Mouse (Mus musculus) activated CD4-positive, CD25-positive, alpha-beta regulatory T cell, adult 4 months (primary cell): ENCODE measurements around the gene Ssbp3. TPM values are rescaled to one million over a fixed set of nuclear protein-coding genes. Genes with fewer than 3 reads are reported as not detected.

ENCODE experiments used
- ATAC-seq: one replicate; pipeline ENCODE4 v1.8.0; 2017
- polyA plus RNA-seq, 2 experiments: library from polyadenylated mRNA; unstranded; fragments of 100-300 nt; shearing (Covaris generic); gene quantifications; one replicate each; pipeline ENCODE4 v1.2.1; 2017

Gene Ssbp3
- polyA plus RNA-seq: 10 to 100 TPM; 42.9 to 48.0 TPM

DNA sequence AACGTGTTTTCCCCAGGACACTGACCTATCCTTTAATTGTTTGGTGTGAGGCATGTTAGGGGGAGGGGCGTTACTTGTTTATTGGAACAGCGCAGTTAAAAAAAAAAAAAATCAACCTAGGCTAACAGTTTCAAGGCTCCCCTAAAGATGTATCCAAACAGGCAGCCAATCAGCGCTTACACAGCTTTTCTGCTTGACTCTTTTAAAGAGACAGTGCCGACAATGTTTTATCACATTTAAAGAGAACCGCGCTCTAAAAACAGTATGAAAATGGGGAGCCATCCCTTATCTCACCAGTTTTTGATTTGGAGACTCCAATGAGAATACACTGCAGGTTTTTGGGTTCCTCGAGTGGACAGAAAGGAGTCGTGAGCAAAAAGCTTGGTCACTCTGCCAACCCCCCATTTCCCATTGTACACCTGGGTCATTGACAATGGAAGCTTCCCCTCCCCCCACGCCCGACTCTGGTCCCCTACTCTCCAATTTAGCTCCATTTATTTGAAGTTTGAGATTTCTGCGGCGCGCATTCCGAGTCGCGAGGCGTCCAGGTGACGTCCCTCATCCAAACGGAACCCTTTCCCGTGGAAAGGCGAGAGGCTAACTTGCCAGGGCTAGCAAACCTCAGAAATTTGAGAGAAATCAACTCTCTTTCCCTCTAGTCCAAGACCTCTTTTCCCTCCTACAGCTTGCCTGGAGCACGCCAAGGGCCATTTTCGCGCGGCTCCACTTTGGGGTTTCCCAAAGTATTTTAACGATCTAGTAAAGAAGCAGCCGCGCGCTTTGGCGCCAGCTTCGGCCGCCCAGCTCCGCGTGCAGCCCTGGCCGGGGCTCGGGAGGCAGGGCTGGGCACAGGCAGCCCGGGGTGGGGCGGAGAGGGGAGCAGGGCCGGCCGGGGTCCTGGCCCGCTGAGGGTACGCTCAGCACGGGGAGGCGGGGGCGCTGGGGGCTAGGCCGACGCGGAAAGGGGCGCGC is at the start of gene Ssbp3:
Ssbp3 (plus strand) TSS at position 501 of the 972 bp plus-strand sequence.
- ATAC-seq: peak; percentile 56

GRCm38 (mm10) chr4:106861871-106862270 is 48.6 kb upstream of the Ssbp3 start:
- ATAC-seq: no peak

DNA sequence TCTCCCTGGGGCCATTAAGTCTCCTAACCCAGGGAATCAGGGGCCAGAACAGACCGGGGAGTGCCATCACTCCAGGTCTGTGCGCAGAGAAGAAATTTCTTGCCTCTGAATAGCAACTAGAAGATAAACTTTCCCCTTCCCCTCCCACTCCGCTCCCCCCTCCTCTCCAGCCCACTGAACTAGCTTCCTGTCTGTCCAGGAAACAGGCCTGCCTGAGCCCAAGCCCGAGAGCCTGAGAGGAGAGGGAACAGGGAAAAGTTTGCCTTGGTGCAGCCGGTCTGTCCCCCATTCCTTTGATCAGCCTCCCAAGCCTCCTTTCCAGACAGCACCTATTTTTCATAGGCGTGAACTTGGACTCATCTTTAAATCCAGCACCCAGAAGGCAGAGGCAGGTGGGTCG is 48.2 kb upstream of the Ssbp3 start:
- no peak for ATAC-seq

DNA sequence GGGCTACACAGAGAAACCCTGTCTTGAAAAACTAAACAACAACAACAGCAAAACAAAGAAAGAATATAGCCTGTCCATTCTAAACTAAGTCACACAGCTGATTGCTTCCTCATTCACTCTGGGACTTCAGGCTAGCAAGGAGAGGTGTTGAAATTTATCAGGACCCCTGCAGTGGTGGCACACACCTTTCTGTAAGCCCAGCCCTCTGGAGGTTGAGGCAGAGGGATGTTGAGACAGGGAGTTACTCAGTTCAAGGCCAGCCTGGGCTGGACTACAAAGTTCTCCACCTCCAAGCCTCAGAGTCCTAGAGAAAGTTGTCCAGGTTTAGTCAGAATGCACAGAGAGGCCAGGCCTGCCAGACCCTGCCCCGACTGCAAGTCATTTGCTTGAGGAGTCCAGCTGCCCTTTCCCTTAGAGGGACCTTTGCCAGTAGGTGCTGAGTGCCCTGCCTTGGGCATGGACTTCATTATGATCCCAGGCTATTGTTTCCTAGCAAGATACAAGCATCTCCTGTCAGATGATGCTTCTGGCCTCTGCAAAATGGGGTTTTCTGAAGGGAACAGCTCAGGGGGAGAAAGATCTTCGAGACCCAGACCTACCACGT is 47.6 kb upstream of the Ssbp3 start:
- no peak for ATAC-seq

GRCm38 (mm10) chr4:106865415-106866110 is 44.9 kb upstream of the Ssbp3 start:
- no peak for ATAC-seq

GRCm38 (mm10) chr4:106866381-106866780 is 44.1 kb upstream of the Ssbp3 start:
- no peak for ATAC-seq

DNA sequence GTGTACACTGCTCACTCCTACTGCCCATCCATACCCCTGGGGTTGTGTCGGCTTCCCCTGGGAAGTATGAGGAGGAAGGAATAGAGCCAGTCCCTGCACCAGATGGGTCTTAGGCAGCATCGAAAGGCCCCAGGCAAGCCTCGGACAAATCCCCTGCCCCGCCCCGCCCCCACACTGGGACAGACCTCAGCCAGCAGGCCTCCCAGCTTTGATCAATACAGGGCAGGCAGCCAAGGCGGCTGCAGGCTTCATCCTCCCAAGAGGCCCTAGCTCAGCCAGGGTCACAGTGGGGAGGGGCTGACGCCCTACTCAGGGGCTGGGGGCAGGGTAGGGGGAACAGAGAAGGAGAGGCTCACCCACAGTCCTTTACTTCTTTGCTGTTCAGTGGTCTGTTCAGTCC is 43.7 kb upstream of the Ssbp3 start:
- no peak for ATAC-seq

DNA sequence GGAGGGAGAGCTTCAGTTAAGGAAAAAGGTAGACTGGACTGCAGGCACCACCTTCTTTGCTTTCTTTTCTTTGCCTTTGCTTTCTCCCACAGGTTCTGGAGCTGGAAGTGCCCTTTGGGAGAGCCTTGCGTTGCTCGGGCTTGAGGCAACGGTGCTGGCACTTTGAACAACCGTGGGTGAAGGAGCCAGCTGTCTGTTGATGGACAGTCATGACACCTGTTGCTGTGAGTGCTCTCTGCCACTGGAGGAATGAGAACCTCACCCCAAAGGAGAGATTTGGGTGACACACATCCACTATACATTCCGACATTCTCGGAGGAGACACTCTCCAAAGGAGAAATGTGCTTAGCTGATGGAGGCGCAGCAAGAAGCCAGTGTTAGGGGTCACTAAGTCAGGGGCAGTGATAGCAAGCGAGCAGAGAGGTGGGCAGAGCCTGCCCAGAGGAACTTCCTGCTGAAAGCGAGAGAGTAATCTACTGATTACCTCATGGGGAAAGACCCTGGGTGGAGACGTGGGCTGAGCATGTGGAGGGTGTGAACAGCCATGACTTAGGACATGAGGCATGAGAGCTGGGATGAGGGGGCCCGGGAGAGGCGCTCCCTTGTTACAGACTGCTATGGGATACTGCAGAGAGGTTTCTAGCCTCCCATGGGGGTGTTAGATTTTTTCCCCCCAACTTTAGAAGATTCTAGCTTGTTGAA is 41.6 kb upstream of the Ssbp3 start:
- ATAC-seq: peak; percentile 57

DNA sequence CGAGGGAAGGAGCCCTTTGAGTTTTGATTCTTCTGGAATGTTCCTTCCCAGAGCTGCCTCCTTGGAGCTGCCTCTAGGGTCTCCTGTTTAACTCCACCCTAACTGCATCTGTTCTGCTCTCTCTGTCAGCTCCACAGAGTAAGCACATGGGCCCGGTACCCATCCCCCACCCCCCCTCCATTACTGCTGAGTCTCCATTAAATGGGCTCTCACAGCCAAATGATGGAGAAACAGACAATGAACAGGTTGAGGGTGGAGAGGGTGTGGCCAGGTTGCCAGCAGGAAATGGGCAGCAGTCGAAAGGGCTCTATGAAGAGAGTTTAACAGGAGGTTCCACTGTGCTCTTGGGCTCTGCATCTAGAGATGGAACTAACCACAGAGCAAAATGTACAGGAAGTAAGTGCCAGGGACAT is 41.0 kb upstream of the Ssbp3 start:
- ATAC-seq: peak; percentile 74

GRCm38 (mm10) chr4:106870556-106870955 is 39.9 kb upstream of the Ssbp3 start:
- ATAC-seq: peak; percentile 75

DNA sequence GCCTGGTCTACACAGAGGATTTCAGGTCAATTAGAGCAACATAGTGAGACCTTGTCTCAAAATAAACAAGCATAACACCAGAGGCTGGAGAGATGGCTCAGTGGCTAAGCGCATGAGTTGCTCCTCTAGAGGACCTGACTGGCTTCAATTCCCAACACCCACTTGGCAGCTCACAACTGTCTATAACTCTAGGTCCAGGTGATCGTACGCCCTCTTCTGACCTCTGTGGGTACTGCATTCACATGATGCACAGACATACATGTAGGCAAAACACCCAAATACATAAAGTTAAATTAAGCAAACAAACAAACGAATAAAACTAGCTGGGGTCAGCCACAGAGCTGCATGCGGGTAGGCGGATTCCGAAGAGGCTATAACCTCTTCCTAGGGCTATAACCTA is 36.0 kb upstream of the Ssbp3 start:
- no peak for ATAC-seq

DNA sequence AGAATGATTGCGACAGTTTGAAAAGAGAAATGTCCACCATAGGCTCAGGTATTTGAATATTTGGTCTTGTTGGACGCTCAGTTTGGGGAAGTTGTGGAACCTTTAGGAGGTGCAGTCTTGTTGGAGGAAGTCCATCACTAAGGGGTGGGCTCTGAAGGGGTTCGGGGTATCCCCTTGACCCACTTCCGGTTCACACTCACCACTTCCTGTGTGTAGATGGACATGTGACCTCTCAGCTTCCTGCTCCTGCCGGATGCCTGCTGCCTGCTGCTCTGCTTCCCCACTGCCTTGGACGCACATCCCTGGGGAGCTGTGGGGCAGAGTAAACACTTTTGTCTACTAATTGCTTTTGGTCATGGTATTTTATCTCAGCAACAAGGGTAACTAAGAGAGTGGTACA is 29.4 kb upstream of the Ssbp3 start:
- ATAC-seq: no peak

GRCm38 (mm10) chr4:106883149-106883548 is 27.4 kb upstream of the Ssbp3 start:
- ATAC-seq: peak; percentile 86

- ATAC-seq: no peak
Observed at GRCm38 (mm10) chr4:106886307-106887085, 24.0 kb upstream of the Ssbp3 start.

GRCm38 (mm10) chr4:106896086-106896485 is 14.4 kb upstream of the Ssbp3 start:
- no peak for ATAC-seq

GRCm38 (mm10) chr4:106898923-106899322 is 11.6 kb upstream of the Ssbp3 start:
- ATAC-seq: no peak

DNA sequence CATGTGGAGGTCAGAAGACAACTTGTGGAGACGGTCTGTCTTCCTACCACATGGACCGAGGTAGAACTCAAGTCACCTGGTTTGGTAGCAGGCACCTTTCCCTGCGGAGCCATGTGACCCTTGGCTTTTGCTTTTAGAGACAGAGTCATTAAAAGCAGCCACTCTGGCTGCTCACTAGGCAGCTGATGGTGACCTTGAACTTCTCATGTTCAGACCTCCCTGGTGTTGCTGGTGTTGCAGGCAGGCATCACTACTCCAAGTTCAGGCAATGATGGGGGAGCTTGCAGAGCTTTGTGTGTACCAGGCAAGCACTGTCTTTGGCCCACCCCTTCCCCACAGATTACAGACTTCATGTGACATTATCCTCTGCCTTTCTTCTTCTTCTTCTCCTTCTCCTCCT is 11.0 kb upstream of the Ssbp3 start:
- ATAC-seq: no peak

- ATAC-seq: no peak
Observed at GRCm38 (mm10) chr4:106900718-106901117, 9.8 kb upstream of the Ssbp3 start.

- ATAC-seq: no peak
Observed at GRCm38 (mm10) chr4:106901610-106902009, 8.9 kb upstream of the Ssbp3 start.

DNA sequence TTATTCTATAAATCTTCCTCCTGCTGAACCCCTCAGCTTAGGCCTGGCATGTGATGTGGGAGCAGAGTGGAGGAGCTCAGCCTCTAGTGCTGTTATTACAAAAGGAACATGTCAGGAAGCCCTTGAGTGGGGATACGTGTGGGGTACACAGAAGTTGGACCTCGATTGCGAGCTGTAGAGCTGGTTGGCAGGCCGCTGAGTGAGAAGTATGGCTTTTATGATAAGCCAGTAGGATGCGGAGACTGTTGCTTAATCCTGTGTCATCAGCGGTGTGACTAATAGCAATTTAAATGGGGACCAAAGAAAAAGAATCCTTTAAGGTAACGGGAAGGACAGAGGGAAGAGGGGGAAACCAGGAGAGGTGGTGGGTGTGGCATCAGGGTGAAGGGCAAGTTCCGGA is 8.3 kb upstream of the Ssbp3 start:
- no peak for ATAC-seq

GRCm38 (mm10) chr4:106905898-106906297 is 4.6 kb upstream of the Ssbp3 start:
- no peak for ATAC-seq
